ENCODE assay signal across 25 mouse cellular contexts in genomic region chr3:21806494-21807157, GRCm38 (mm10).
DNase-seq lines count a peak whose midpoint lies in the region; ATAC-seq lines count a peak whose summit lies in the region.
"Had no signal": no experiment of that assay in that cellular context is flagged by ENCODE, and none has a peak within 500 bp of the region (broad histone marks: within the 10 kb centered on the region; RNA-seq: fewer than 3 reads in every experiment).

No protein-coding gene starts in this region.

- H3K4me2 ChIP-seq in kidney, embryonic 14.5 days (replicated peaks; ENCODE audit: low read depth, low read length) = no peak overlapping the region
- H3K4me2 ChIP-seq: heart, embryonic 13.5 days; hindbrain, embryonic 15.5 days; lung, embryonic 14.5 days had no signal

- H3K27ac ChIP-seq in kidney, embryonic 14.5 days (ENCODE audit: low read depth, low read length) = no peak overlapping the region
- H3K27ac ChIP-seq: heart, embryonic 13.5 days; hindbrain, embryonic 10.5 days; hindbrain, embryonic 15.5 days; liver, embryonic 14.5 days had no signal

- ATAC-seq in kidney, embryonic 14.5 days (ENCODE audit: low FRiP score, low TSS enrichment) = no peak
- ATAC-seq in megakaryocyte, adult 5-6 weeks (ENCODE audit: poor library complexity, severe bottlenecking) = peak; percentile 87
- ATAC-seq: forebrain, postnatal 0 days; inflammation-experienced regulatory T-cells, adult 6 months had no signal

- H3K4me1 ChIP-seq in kidney, embryonic 14.5 days (ENCODE audit: control insufficient read depth, insufficient read depth, low read length) = no peaks in the 10 kb centered on the region; the same call in 1 of the 2 replicates

- DNase-seq in kidney, adult 9 months = peak; percentile 46
- DNase-seq in c-Kit-positive CD71-negative TER-119-negative erythroid progenitor cells, embryonic 14.5 days (ENCODE audit: low read depth) = peak; percentile 9
- DNase-seq in adrenal gland, adult 8-10 months = no peak
- no peak for DNase-seq in thymus, postnatal 25 days
- DNase-seq in spleen, postnatal 10 days (ENCODE audit: low spot score in 2 of 2) = no peak
- DNase-seq in layer of hippocampus, adult 11-12 months (ENCODE audit: low spot score) = no peak
- DNase-seq: cerebellum, adult 11-12 months; cerebellum, adult 9-11 months; forebrain, postnatal 0 days; heart, postnatal 10 days; kidney, adult 11 months; kidney, postnatal 36 days; layer of hippocampus, postnatal 36 days; liver; lung, embryonic 14.5 days; midbrain, embryonic 14.5 days; right cerebral cortex, postnatal 4 days had no signal

- H3K27me3 ChIP-seq in kidney, embryonic 14.5 days (ENCODE audit: control insufficient read depth, insufficient read depth, low read length) = no peaks in the 10 kb centered on the region
- H3K27me3 ChIP-seq: heart, embryonic 13.5 days; hindbrain, embryonic 15.5 days had no signal

- WGBS in kidney, embryonic 14.5 days = 89% methylated on average over 2 of the region's 2 CpGs

- no peaks in the 10 kb centered on the region for H3K36me3 ChIP-seq in kidney, embryonic 14.5 days (ENCODE audit: control insufficient read depth, insufficient read depth, low read length)
- H3K36me3 ChIP-seq: heart, embryonic 13.5 days; hindbrain, embryonic 10.5 days; hindbrain, embryonic 15.5 days had no signal

- H3K9ac ChIP-seq in kidney, embryonic 14.5 days (ENCODE audit: low read depth, low read length) = no peak overlapping the region
- H3K9ac ChIP-seq: forebrain, postnatal 0 days; heart, embryonic 13.5 days; hindbrain, embryonic 15.5 days; liver, embryonic 14.5 days; lung, embryonic 14.5 days had no signal

- no peak overlapping the region for H3K4me3 ChIP-seq in kidney, embryonic 14.5 days (ENCODE audit: low read length)
- H3K4me3 ChIP-seq: erythroblast, embryonic 14.5 days; heart, embryonic 13.5 days; hindbrain, embryonic 10.5 days; hindbrain, embryonic 15.5 days had no signal

- H3K9me3 ChIP-seq in kidney, embryonic 14.5 days (ENCODE audit: control insufficient read depth, low read length) = no peaks in the 10 kb centered on the region
- H3K9me3 ChIP-seq: heart, embryonic 13.5 days; hindbrain, embryonic 10.5 days; hindbrain, embryonic 15.5 days had no signal

Comparison
In these comparisons a context has a peak if more than half of its experiments do, and no peak if none do; other contexts are left out.
1. DNase-seq: peak in kidney, adult 9 months (single experiment) and c-Kit-positive CD71-negative TER-119-negative erythroid progenitor cells, embryonic 14.5 days (single experiment); none in adrenal gland, adult 8-10 months (single experiment), thymus, postnatal 25 days (single experiment), spleen, postnatal 10 days (0 of 2) and layer of hippocampus, adult 11-12 months (single experiment).